Mouse (Mus musculus): ENCODE measurements around the gene Slfn4.
"Not testable (repeated sequence)": the region's sequence is repeated elsewhere in the genome, so short reads cannot be mapped to it uniquely, and the experiment has no call there.

DNA sequence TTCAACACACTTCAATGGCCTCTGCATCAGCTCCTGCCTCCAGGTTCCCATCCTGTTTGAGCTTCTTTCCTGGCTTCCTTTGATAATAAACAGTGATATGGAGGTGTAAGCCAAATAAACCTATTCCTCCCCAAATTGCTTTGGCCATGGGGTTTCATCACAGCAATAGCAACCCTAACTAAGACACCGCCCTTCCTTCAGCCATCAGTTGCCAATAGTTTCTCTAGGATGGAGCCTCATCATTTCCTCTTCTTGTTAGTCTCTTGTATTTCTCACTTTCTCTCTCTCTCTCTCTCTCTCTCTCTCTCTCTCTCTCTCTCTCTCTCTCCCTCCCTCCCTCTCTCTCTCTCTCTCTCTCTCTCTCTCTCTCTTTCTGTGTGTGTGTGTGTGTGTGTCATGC, 26.0 kb upstream of the Slfn4 start:
- TF ChIP-seq CTCF (IDR thresholded peaks at IDR 0.05; ENCODE audit: extremely low read depth, insufficient read length, insufficient replicate concordance, low read depth, low read length); POLR2A (IDR thresholded peaks at IDR 0.05; ENCODE audit: low read depth, low read length): not testable (repeated sequence)
